8 mouse cellular contexts compared by ENCODE assay signal in genomic region chr7:141436523-141436892, GRCm38 (mm10). TPM values are rescaled to one million over a fixed set of nuclear protein-coding genes. Genes with fewer than 3 reads are reported as not detected.
DNase-seq lines count a peak whose midpoint lies in the region; ATAC-seq and TF ChIP-seq lines count a peak whose summit lies in the region.

No protein-coding gene starts in this region.

- no peak for DNase-seq in liver, adult 2 months (ENCODE audit: extremely low read depth, low read depth, low spot score)
- no peak for DNase-seq in liver
- no peak for DNase-seq in embryonic facial prominence, embryonic 14.5 days (ENCODE audit: low spot score)
- DNase-seq in adrenal gland, postnatal 36 days, result no peak
- no peak for DNase-seq in left cerebral cortex, postnatal 14 days (ENCODE audit: low spot score in 2 of 2)
- DNase-seq in urinary bladder, adult 18-20 months (ENCODE audit: low spot score in 2 of 2), result no peak

- 16% methylated on average over 2 of the region's 2 CpGs for WGBS in liver, adult 2 months
- 75% methylated on average over 2 of the region's 2 CpGs for WGBS in embryonic facial prominence, embryonic 14.5 days
- 48% methylated on average over 2 of the region's 2 CpGs for WGBS in intestine, embryonic 16.5 days
- 49% methylated on average over 2 of the region's 2 CpGs for WGBS in neural tube, embryonic 13.5 days

- H3K27me3 ChIP-seq in liver, adult 2 months (ENCODE audit: control insufficient read depth, insufficient read depth, low read length), result no peaks in the 10 kb centered on the region
- H3K27me3 ChIP-seq in embryonic facial prominence, embryonic 14.5 days (replicated peaks; ENCODE audit: control insufficient read depth, insufficient read depth, low read length), result no peaks in the 10 kb centered on the region
- H3K27me3 ChIP-seq in intestine, embryonic 16.5 days (replicated peaks; ENCODE audit: control insufficient read depth, insufficient read depth, low read length), result no peaks in the 10 kb centered on the region
- H3K27me3 ChIP-seq in neural tube, embryonic 13.5 days, result no peaks in the 10 kb centered on the region

- peak overlapping the region; percentile 92 for H3K9ac ChIP-seq in liver, adult 2 months (ENCODE audit: low read depth, low read length)
- peak overlapping the region; percentile 77 for H3K9ac ChIP-seq in embryonic facial prominence, embryonic 14.5 days (ENCODE audit: low read depth, low read length)
- peak overlapping the region; percentile 85 for H3K9ac ChIP-seq in intestine, embryonic 16.5 days (ENCODE audit: low read depth, low read length)
- peak overlapping the region; percentile 89 for H3K9ac ChIP-seq in neural tube, embryonic 13.5 days

- H3K4me3 ChIP-seq in liver, adult 2 months (ENCODE audit: insufficient read depth, low read depth, low read length), result peak overlapping the region; percentile 78
- H3K4me3 ChIP-seq in embryonic facial prominence, embryonic 14.5 days (ENCODE audit: low read depth, low read length), result peak overlapping the region; percentile 73
- H3K4me3 ChIP-seq in intestine, embryonic 16.5 days (ENCODE audit: low read length), result peak overlapping the region; percentile 75
- peak overlapping the region; percentile 64 for H3K4me3 ChIP-seq in neural tube, embryonic 13.5 days

- no peak for TF ChIP-seq POLR2A in liver, adult 2 months (IDR thresholded peaks at IDR 0.05; ENCODE audit: extremely low read depth, insufficient read depth, low read length)

- TF ChIP-seq CTCF in liver, adult 2 months (IDR thresholded peaks at IDR 0.05; ENCODE audit: low read depth, low read length), result no peak

- peak overlapping the region; percentile 95 for H3K4me2 ChIP-seq in embryonic facial prominence, embryonic 14.5 days (ENCODE audit: low read depth, low read length)
- H3K4me2 ChIP-seq in intestine, embryonic 16.5 days (ENCODE audit: low read depth, low read length), result peak overlapping the region; percentile 94
- peak overlapping the region; percentile 95 for H3K4me2 ChIP-seq in neural tube, embryonic 13.5 days

- ATAC-seq in embryonic facial prominence, embryonic 14.5 days (ENCODE audit: low read depth), result no peak
- ATAC-seq in intestine, embryonic 16.5 days, result no peak
- no peak for ATAC-seq in neural tube, embryonic 13.5 days (ENCODE audit: low read depth)

- peaks cover 29% of the 10 kb centered on the region for H3K4me1 ChIP-seq in liver, adult 2 months (ENCODE audit: control insufficient read depth, insufficient read depth, low read length)
- peaks cover 22% of the 10 kb centered on the region; the same call in 1 of the 2 replicates for H3K4me1 ChIP-seq in embryonic facial prominence, embryonic 14.5 days (ENCODE audit: control insufficient read depth, insufficient read depth, low read length)
- H3K4me1 ChIP-seq in intestine, embryonic 16.5 days (ENCODE audit: control insufficient read depth, insufficient read depth, low read length), result peaks cover 31% of the 10 kb centered on the region
- peaks cover 62% of the 10 kb centered on the region for H3K4me1 ChIP-seq in neural tube, embryonic 13.5 days (replicated peaks)

- peaks cover 4% of the 10 kb centered on the region; the same call in 1 of the 2 replicates for H3K36me3 ChIP-seq in liver, adult 2 months (ENCODE audit: control insufficient read depth, insufficient read depth, low read length)
- peaks cover 53% of the 10 kb centered on the region for H3K36me3 ChIP-seq in embryonic facial prominence, embryonic 14.5 days (ENCODE audit: control insufficient read depth, insufficient read depth, low read length)
- peaks cover 15% of the 10 kb centered on the region for H3K36me3 ChIP-seq in intestine, embryonic 16.5 days (ENCODE audit: control insufficient read depth, insufficient read depth, low read length)
- peaks cover 24% of the 10 kb centered on the region for H3K36me3 ChIP-seq in neural tube, embryonic 13.5 days

- H3K27ac ChIP-seq in liver, adult 2 months (replicated peaks; ENCODE audit: insufficient read depth, low read depth, low read length), result peak overlapping the region; percentile 93
- H3K27ac ChIP-seq in embryonic facial prominence, embryonic 14.5 days (replicated peaks; ENCODE audit: low read depth, low read length), result no peak overlapping the region
- peak overlapping the region; percentile 43 for H3K27ac ChIP-seq in intestine, embryonic 16.5 days (ENCODE audit: low read length)
- H3K27ac ChIP-seq in neural tube, embryonic 13.5 days (replicated peaks), result peak overlapping the region; percentile 82; the same call in 1 of the 2 replicates

- no peaks in the 10 kb centered on the region for H3K9me3 ChIP-seq in embryonic facial prominence, embryonic 14.5 days (ENCODE audit: control insufficient read depth, low read length)
- no peaks in the 10 kb centered on the region for H3K9me3 ChIP-seq in intestine, embryonic 16.5 days (ENCODE audit: control insufficient read depth, low read length)
- H3K9me3 ChIP-seq in neural tube, embryonic 13.5 days, result no peaks in the 10 kb centered on the region

- H3K79me2 ChIP-seq in liver, adult 2 months (ENCODE audit: control insufficient read depth, insufficient read depth, low read length), result no peaks in the 10 kb centered on the region; the same call in 1 of the 2 replicates

- intact Hi-C loops in left cerebral cortex, postnatal 14 days (cut with DNase I), result no loop called here

RNA-seq across cellular contexts. Expression of gene Slc25a22, which starts 1.2 kb away (rescaled TPM):
- 26.1 and 40.7 TPM in 2 replicates for total RNA-seq in liver, adult 2 months (2014; rRNA removed)
- polyA plus RNA-seq in liver, adult 2 months (2012; rRNA removed), result 315 and 345 TPM in 2 replicates
- 29.1 and 30.7 TPM in 2 replicates for polyA plus RNA-seq in embryonic facial prominence, embryonic 14.5 days (2014; fragmentation: Nextera tagmentation; extraction: Ambion mirVana)
- 34.6 and 37.7 TPM in 2 replicates for polyA plus RNA-seq in intestine, embryonic 16.5 days (2015; fragmentation: Nextera tagmentation; extraction: Ambion mirVana)
- polyA plus RNA-seq in neural tube, embryonic 13.5 days (2015; fragmentation: Nextera tagmentation; extraction: Ambion mirVana), result 59.6 and 66.7 TPM in 2 replicates
- 100 to 1,000 TPM; 110 to 120 TPM for total RNA-seq in adrenal gland, postnatal 36 days (2021)
- 100 to 1,000 TPM; 331 to 339 TPM for total RNA-seq in left cerebral cortex, postnatal 14 days (2021)

RNA-seq across cellular contexts. Expression of gene Cend1, which starts 7.2 kb away (rescaled TPM):
- 0.13 TPM in 1 of 2 replicates, not detected in the other for total RNA-seq in liver, adult 2 months (2014; rRNA removed)
- 0.09 and 0.10 TPM in 2 replicates for polyA plus RNA-seq in liver, adult 2 months (2012; rRNA removed)
- polyA plus RNA-seq in embryonic facial prominence, embryonic 14.5 days (2014; fragmentation: Nextera tagmentation; extraction: Ambion mirVana), result 2.8 and 4.5 TPM in 2 replicates
- 3.2 and 4.0 TPM in 2 replicates for polyA plus RNA-seq in intestine, embryonic 16.5 days (2015; fragmentation: Nextera tagmentation; extraction: Ambion mirVana)
- 94.3 and 111 TPM in 2 replicates for polyA plus RNA-seq in neural tube, embryonic 13.5 days (2015; fragmentation: Nextera tagmentation; extraction: Ambion mirVana)
- total RNA-seq in adrenal gland, postnatal 36 days (2021), result 1 to 10 TPM in 1 of 2 experiments, under 1 TPM in 1; 0.70 to 1.3 TPM
- total RNA-seq in left cerebral cortex, postnatal 14 days (2021), result 100 to 1,000 TPM; 338 to 362 TPM

RNA-seq across cellular contexts. Expression of gene Pidd1, which starts 7.3 kb away (rescaled TPM):
- 0.37 and 0.94 TPM in 2 replicates for total RNA-seq in liver, adult 2 months (2014; rRNA removed)
- polyA plus RNA-seq in liver, adult 2 months (2012; rRNA removed), result 3.8 and 4.7 TPM in 2 replicates
- polyA plus RNA-seq in embryonic facial prominence, embryonic 14.5 days (2014; fragmentation: Nextera tagmentation; extraction: Ambion mirVana), result 7.1 and 7.4 TPM in 2 replicates
- 7.3 and 8.0 TPM in 2 replicates for polyA plus RNA-seq in intestine, embryonic 16.5 days (2015; fragmentation: Nextera tagmentation; extraction: Ambion mirVana)
- 3.8 and 3.9 TPM in 2 replicates for polyA plus RNA-seq in neural tube, embryonic 13.5 days (2015; fragmentation: Nextera tagmentation; extraction: Ambion mirVana)
- total RNA-seq in adrenal gland, postnatal 36 days (2021), result 1 to 10 TPM; 1.5 to 2.3 TPM
- total RNA-seq in left cerebral cortex, postnatal 14 days (2021), result 1 to 10 TPM; 1.2 to 2.4 TPM

RNA-seq across cellular contexts. Expression of gene Rplp2, which starts 10.7 kb away (rescaled TPM):
- 255 and 308 TPM in 2 replicates for total RNA-seq in liver, adult 2 months (2014; rRNA removed)
- polyA plus RNA-seq in liver, adult 2 months (2012; rRNA removed), result 265 and 286 TPM in 2 replicates
- polyA plus RNA-seq in embryonic facial prominence, embryonic 14.5 days (2014; fragmentation: Nextera tagmentation; extraction: Ambion mirVana), result 1,283 and 1,386 TPM in 2 replicates
- 1,164 and 1,258 TPM in 2 replicates for polyA plus RNA-seq in intestine, embryonic 16.5 days (2015; fragmentation: Nextera tagmentation; extraction: Ambion mirVana)
- polyA plus RNA-seq in neural tube, embryonic 13.5 days (2015; fragmentation: Nextera tagmentation; extraction: Ambion mirVana), result 769 and 771 TPM in 2 replicates
- total RNA-seq in adrenal gland, postnatal 36 days (2021), result 1,000 to 10,000 TPM; 1,094 to 1,114 TPM
- total RNA-seq in left cerebral cortex, postnatal 14 days (2021), result 100 to 1,000 TPM; 572 to 599 TPM

RNA-seq across cellular contexts. Expression of gene Pnpla2, which starts 18.5 kb away (rescaled TPM):
- 22.6 and 31.7 TPM in 2 replicates for total RNA-seq in liver, adult 2 months (2014; rRNA removed)
- polyA plus RNA-seq in liver, adult 2 months (2012; rRNA removed), result 83.7 and 84.8 TPM in 2 replicates
- 16.9 and 20.4 TPM in 2 replicates for polyA plus RNA-seq in embryonic facial prominence, embryonic 14.5 days (2014; fragmentation: Nextera tagmentation; extraction: Ambion mirVana)
- polyA plus RNA-seq in intestine, embryonic 16.5 days (2015; fragmentation: Nextera tagmentation; extraction: Ambion mirVana), result 45.5 and 45.7 TPM in 2 replicates
- 17.1 and 17.6 TPM in 2 replicates for polyA plus RNA-seq in neural tube, embryonic 13.5 days (2015; fragmentation: Nextera tagmentation; extraction: Ambion mirVana)
- 100 to 1,000 TPM; 875 to 879 TPM for total RNA-seq in adrenal gland, postnatal 36 days (2021)
- total RNA-seq in left cerebral cortex, postnatal 14 days (2021), result 10 to 100 TPM; 22.9 to 28.8 TPM

Comparison
In these comparisons a context has a peak if more than half of its experiments do, and no peak if none do; other contexts are left out.
1. RNA of gene Cend1, which starts 7.2 kb away (polyA plus RNA-seq): 94.3 to 111 TPM in neural tube, embryonic 13.5 days; 3.2 to 4.0 TPM in intestine, embryonic 16.5 days, 2.8 to 4.5 TPM in embryonic facial prominence, embryonic 14.5 days and 0.09 to 0.10 TPM in liver, adult 2 months; every median in the first group is over 10 times any median in the second.
2. Peak in every context shown above with its lines, with median percentiles within 50 percentile points of each other: H3K4me3 ChIP-seq, H3K9ac ChIP-seq and H3K4me2 ChIP-seq.